Mouse (Mus musculus) spleen, postnatal 14 days (tissue): ENCODE results near the gene Tnrc6c.
"Not testable (repeated sequence)": the region's sequence is repeated elsewhere in the genome, so short reads cannot be mapped to it uniquely, and the experiment has no call there.

Source experiments
- DNase-seq, 2 experiments: peaks; one replicate each; pipeline ENCODE4 v3.0.0; 2021 to 2022; ENCODE audit warnings: low spot score in 2 of 2

Tnrc6c gene

DNA sequence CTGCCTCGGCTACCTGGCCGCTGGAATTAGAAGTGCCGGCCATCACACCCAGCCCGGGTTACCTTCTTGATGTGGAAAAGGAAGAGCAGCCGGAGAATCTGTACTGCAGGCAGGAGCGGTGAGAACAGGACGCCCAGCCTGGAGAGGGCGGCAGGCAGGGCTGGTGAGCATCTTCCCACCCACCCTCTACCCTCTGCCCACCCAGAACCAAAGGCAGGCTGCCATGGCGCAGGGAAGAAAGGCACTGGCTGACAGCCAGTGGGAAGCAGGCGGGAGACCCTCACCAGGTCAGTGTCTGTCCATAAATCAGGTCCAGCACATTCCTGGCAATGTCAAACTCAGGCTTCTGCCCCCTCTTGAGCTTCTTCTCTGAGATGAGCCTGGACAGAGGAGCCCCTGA, 116.3 kb downstream of the Tnrc6c start:
- no peak for DNase-seq

DNA sequence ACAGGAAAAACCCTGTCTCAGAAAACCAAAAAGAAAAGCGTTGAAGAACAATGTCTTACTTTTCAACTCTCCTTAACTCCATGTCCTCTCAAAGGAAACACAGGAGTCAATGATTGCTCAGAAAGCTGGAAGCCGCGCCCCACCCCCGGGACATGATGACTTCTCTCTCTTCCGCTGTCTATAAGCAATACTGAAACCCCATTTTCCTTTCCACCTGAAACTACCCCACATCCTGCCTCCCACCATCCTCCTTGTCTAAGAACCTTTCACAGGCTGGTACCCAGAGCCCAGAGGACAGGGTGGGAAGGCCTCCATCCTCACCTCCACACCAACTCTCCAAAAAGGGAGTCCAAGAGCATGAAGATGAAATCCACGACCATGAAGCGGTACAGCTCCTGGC, 118.3 kb downstream of the Tnrc6c start:
- DNase-seq: no peak

DNA sequence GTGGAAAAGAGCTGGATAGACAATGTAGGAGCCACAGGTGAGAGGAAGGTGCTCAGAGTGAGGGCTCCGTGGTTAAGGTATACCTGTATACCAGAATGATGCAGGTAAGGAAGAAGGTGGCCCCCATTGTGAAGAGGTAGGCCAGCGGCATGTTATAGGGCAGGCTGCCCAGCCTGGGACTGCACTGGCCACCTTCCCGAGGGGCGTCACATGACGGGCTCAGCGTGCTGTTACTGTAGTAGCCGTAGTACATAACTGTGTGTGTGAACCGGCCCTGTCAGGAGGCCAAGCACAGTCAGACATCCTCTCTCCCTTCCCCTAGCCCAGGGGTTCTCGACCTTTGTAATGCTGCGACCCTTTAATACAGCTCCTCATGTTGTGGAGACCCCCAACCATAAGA, 120.8 kb downstream of the Tnrc6c start:
- DNase-seq: no peak

DNA sequence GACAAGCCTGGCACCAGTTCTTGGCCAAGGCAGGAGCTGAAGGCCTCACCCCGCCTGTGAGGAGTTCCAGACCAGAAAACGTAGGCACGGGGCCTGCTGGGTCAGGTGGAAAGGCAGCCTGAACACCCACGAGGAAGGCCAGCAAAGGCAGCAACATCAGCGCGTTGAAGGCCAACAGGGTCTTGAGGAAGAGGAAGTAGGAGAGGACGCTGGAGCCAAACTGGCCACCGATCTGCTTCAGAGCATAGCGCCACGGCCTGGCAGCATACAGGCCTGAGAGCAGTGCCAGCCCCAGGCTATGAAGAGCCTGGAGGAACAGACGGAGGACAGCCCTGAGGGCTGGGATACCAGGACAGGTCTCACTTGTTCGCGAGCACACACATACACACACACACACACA, 121.5 kb downstream of the Tnrc6c start:
- no peak for DNase-seq

- no peak for DNase-seq
These were observed 122.2 kb downstream of the Tnrc6c start for GRCm38 (mm10) chr11:117776085-117776792.

DNA sequence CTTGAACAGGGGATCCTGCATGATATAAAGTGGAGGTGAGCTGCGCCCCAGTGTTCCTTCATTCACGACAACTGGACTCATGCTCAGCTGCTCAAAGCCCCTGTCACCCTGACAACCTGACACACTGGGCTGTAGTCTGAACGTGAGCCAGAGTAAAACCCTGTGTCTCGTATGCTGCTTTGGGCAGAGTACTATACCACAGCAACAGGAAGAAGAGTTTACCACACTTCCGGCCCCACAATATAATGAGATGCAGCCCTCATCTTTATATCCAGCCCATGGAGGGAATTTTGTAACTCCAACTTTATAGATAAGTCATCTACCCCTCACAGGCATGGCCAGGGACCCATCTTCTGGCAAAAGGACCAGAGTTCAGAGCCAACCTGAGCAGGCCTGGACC, 123.0 kb downstream of the Tnrc6c start:
- no peak for DNase-seq

DNA sequence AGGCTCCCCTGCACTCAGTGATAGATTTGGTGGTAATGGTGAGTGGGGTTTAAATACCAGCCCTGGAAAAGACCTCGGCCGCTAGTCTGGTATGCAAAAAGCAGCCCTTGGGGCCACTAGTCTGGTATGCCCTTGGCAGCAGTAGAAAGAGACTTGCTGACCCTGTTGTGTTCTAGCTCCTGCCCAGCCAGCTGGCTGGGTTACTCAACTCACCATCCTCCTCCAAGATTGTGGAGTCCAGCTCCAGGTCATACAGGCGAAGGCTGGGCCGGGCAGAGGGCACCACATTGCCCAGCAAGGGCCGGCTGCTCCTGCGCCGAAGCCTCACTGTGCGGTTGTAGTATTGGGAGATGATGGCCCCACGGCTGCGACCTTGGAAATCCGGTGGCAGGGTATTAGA, 123.9 kb downstream of the Tnrc6c start:
- no peak for DNase-seq

GRCm38 (mm10) chr11:117778851-117779433, 124.9 kb downstream of the Tnrc6c start:
- DNase-seq: peak; percentile 40 to 49

GRCm38 (mm10) chr11:117779434-117780198, 125.5 kb downstream of the Tnrc6c start:
- peak; percentile 60 to 64 for DNase-seq

DNA sequence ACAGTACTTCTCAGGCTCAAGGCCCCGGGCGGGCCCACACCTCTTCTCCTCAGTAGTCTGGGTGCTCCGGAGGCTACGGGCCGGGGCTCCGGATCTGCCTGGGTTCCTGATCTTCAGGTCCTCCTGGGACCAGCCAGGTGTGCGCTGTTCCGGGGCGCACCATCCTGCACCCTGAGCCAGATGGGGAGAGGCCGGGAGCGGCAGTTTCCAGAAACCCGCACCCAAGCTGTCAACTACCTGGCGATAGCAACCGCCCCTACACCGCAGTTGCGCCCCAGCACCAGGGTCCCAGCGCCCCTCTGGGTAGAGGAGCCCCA, 126.1 kb downstream of the Tnrc6c start:
- no peak for DNase-seq

DNA sequence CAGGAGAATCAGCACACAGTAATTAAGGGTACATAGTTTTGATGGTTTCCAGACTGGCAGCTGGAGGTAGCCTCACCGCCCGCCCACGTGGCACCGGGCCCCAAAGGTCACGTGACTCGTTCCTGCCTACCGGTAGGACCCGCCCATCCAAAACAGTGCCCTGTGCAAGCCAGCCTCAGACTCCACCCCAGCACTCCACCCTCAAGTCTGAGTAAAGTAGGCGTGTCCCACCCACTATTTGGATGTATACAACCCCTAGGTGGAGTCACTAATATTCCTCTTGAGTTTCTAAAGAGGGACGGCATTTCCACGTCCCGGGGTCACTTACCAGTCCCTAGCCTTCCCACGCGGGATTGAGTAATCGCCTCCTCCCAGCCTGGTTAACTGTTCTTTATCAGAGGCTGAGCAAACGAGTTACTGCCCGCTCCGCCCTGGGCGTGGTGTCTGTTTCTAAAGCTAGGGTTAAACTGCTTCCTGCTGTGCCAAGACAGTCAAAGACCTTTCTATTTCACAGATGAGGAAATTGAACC, 126.6 kb downstream of the Tnrc6c start:
- peak; percentile 87 to 90 for DNase-seq

DNA sequence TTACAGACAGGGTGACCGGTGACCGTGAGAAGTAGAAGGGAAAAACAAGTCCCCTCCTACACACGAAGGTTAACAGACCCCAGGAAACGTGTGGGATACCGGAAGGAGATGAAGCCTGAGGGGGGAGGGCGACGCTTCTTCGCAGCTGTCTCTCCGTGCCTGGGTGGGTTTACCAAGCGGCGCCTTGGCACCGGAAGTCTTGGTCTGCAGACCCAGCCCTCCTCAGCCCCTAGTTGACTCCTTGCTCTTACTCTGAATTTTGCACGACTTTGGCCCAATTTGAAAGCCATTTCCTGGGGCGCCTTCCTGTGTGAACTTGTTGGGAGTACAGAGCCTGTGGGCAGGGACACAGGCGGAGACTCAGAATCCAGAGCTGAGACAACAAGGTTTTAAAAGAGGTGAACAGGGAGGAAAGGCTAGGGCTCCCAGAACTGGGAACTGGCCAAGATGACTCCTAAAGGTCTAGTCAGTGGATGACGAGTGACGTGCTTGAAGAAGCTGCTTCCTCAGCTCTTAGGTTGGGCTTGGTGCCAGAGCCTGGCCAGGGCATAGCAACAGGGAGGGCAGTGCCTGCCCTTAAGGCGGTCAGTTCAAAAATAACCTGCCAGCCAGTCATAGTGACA, 127.2 kb downstream of the Tnrc6c start:
- DNase-seq: peak; percentile 57 to 73

DNA sequence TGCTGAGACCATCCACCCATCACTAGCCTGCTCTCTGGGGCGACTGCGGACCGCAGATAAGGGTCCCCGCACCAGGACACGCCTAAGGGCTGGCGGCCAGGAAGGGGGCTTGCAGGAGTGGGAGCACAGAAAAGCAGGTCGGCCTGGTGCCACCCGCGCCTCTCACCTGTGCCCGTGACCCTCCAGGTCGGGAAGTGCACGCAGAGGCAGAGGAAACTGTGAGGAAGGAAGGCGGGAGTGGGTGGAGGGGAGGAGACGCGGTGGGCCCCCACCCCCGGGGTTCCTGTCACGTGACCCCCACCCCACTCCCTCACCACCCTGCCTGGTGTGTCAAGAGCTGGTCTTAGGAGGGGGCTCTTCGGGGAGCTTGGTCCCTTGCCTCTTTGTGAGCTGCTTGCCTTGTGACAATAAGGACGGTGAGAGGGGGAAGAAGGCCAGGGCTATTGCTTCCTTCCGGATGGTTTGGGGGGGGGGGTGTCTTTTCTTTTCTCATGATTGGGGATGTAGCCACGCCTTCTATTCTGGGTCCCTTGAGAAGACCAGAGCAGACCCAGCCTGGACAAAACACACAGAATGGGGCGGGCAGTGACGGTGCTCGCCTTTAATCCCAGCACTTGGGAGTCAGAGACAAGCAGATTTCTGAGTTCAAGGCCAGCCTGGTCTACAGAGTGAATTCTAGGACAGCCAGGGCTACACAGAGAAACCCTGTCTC, 128.1 kb downstream of the Tnrc6c start, which contains the start of the genes Tmc8 and Tmc6:
Gene Tmc8, plus strand, starts transcription at position 84 of the 712 bp plus-strand sequence.
Gene Tmc6, minus strand, starts transcription at position 206 of the 712 bp plus-strand sequence.
- DNase-seq: peak; percentile 69 to 75

DNA sequence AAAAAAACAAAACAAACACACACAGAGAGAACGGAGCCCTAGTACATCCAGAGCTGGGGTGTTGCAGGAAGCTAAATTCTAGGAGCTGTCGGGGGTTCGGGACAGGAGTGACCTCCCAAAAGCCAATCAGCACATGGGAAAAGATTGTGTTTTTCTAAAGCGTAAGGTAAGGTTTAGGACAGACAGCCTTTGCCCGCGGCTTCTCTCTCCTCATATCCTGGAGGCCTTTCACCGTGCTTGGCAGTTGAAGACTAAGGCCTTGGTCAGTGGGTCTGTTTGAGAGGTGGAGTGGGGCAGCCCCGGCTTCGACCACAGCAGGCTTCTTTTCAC, 128.6 kb downstream of the Tnrc6c start:
- DNase-seq: no peak

DNA sequence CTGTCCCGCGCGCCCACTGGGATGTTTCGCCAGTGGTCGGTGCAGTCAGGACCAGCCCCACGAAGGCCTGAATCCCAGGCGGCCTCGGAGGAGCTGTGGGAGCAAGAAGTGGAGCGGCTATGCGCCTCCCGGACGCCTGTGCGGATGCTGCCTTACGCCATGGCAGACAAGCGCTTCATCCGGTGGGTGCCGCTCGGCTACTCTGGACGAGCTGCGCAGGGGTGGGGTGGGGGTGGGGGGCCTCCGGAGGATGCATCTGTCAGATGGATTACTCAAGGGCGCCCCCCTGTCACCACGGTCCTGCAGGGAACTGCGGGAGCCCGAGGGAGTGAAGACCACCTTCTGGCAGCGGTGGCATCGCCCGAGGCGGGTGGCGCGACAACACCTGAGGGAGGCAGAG, 129.0 kb downstream of the Tnrc6c start:
- peak; percentile 75 to 88 for DNase-seq

DNA sequence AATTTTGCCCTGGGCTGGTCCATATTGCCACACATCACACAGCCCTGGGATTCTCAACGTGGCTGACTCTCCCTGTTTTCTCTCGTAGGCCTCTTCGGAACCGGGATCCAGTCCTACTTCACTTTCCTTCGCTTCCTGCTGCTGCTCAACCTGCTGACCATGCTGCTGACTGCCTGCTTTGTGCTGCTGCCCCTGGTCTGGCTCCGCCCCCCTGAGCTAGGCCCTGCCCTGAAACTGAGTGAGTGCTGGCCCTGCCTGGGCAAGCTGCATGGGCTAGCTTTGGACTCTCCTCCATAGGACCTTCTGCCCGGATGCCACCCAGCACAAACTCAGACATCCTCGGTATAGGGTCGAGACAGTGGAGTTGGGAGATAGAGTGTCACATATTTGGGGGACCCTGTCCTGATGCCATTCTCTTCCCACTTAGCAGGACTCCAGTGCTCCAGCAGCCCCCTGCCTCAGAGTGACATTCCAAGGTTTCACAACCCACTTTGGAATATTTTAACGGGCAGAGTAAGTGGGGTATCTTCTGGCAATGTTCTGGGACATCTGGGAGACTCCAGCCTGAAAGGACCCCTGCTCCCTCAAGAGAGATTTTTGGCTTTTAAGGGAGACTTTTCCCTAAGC, 129.7 kb downstream of the Tnrc6c start:
- peak; percentile 59 to 66 for DNase-seq

DNA sequence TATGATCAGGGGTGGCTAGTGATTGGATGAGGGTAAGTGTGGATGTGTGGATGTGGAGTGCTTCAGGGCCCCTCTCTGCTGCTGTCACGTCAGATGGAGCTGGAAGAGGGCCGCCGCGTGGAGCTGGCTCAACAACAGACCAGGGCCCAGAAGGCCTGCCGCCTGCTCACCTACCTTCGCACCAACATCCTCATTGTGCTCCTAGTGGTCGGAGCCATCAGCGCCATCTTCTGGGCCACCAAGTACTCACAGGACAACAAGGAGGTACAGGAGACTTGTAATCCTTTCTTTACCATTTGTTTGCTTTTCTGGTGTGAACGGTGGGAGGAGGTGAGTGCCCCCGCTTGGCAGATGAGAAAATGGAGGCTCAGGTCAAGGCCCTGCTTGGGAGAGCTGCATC, 132.2 kb downstream of the Tnrc6c start:
- DNase-seq: peak; percentile 60 to 75

GRCm38 (mm10) chr11:117788481-117788880, 134.4 kb downstream of the Tnrc6c start:
- DNase-seq: not testable (repeated sequence)

GRCm38 (mm10) chr11:117790286-117790685, 136.2 kb downstream of the Tnrc6c start:
- peak; percentile 66 to 77 for DNase-seq

DNA sequence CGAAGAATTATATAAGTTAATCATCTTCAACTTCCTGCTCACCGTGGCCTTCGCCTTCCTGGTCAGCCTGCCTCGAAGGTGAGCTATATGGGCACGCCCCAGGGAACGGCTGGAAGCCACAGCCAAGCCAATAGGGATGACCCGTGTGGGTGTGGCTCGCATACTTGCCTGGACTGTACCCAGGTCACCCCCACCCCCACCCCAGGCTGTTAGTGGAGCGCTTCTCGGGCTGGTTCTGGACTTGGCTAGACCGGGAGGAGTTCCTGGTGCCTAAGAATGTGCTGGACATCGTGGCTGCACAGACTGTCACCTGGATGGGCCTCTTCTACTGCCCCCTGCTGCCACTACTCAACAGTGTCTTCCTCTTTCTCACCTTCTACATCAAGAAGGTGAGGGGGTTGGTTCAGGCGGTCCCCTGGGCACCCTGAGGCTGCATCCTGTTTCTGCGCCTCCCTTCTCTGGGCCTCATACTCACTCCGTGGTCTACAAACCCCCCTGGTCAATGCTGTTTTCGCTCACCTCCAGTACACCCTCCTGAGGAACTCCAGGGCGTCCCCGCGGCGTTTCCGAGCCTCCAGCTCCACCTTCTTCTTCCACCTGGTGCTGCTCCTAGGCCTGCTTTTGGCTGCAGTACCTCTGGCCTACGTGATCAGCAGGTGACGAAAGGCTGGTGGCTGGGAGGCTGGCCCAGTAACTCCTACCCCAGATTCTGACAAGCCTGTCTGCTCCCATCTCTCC, 136.8 kb downstream of the Tnrc6c start:
- peak; percentile 30 to 50 for DNase-seq

- peak in 1 of 2 experiments; percentile 11 for DNase-seq
These were observed 137.3 kb downstream of the Tnrc6c start for GRCm38 (mm10) chr11:117791441-117791761.
